8 mouse cellular contexts compared by ENCODE assay signal in genomic region chr13:64364258-64364657, GRCm38 (mm10). TPM values are rescaled to one million over a fixed set of nuclear protein-coding genes. Genes with fewer than 3 reads are reported as not detected.
DNase-seq lines count a peak whose midpoint lies in the region; ATAC-seq and TF ChIP-seq lines count a peak whose summit lies in the region.

No protein-coding gene starts in this region.

- H3K27ac ChIP-seq in cortical plate, adult 2 months (ENCODE audit: insufficient read depth, low read length), result no peak overlapping the region
- no peak overlapping the region for H3K27ac ChIP-seq in liver, postnatal 0 days (ENCODE audit: low read depth)
- H3K27ac ChIP-seq in forebrain, embryonic 11.5 days (ENCODE audit: low read depth, low read length), result no peak overlapping the region

- H3K9ac ChIP-seq in liver, postnatal 0 days (replicated peaks), result no peak overlapping the region
- H3K9ac ChIP-seq in forebrain, embryonic 11.5 days (ENCODE audit: low read length), result no peak overlapping the region

- ATAC-seq in liver, postnatal 0 days, result no peak
- ATAC-seq in forebrain, embryonic 11.5 days (replicated peaks; ENCODE audit: low FRiP score), result no peak

- peaks cover 2% of the 10 kb centered on the region; the same call in 1 of the 2 replicates for H3K4me1 ChIP-seq in cortical plate, adult 2 months (ENCODE audit: control insufficient read depth, insufficient read depth, low read length)
- no peaks in the 10 kb centered on the region for H3K4me1 ChIP-seq in liver, postnatal 0 days (ENCODE audit: insufficient read depth)
- H3K4me1 ChIP-seq in forebrain, embryonic 11.5 days (replicated peaks; ENCODE audit: control insufficient read depth, insufficient read depth, low read length), result no peaks in the 10 kb centered on the region; the same call in 1 of the 2 replicates

- H3K4me3 ChIP-seq in cortical plate, adult 2 months (ENCODE audit: insufficient read depth, low read length), result no peak overlapping the region
- no peak overlapping the region for H3K4me3 ChIP-seq in liver, postnatal 0 days (ENCODE audit: low read depth, low read length)
- H3K4me3 ChIP-seq in forebrain, embryonic 11.5 days (ENCODE audit: low read depth, low read length), result no peak overlapping the region

- peaks cover 36% of the 10 kb centered on the region for H3K36me3 ChIP-seq in liver, postnatal 0 days (replicated peaks; ENCODE audit: insufficient read depth, low read length)
- no peaks in the 10 kb centered on the region; the same call in 1 of the 2 replicates for H3K36me3 ChIP-seq in forebrain, embryonic 11.5 days (ENCODE audit: control insufficient read depth, insufficient read depth, low read length)

- peak; percentile 37 for TF ChIP-seq CTCF in cortical plate, adult 2 months (IDR thresholded peaks at IDR 0.05; ENCODE audit: extremely low read depth, insufficient read depth, low read length)
- peak; percentile 66 for TF ChIP-seq CTCF in liver, postnatal 0 days (IDR thresholded peaks at IDR 0.05; ENCODE audit: low read depth)

- no peaks in the 10 kb centered on the region for H3K9me3 ChIP-seq in liver, postnatal 0 days (ENCODE audit: low read length)
- no peaks in the 10 kb centered on the region for H3K9me3 ChIP-seq in forebrain, embryonic 11.5 days (ENCODE audit: control insufficient read depth, low read length)

- 64% methylated on average over 2 of the region's 2 CpGs for WGBS in liver, postnatal 0 days (ENCODE audit: insufficient replicate concordance)
- WGBS in forebrain, embryonic 11.5 days, result 86% methylated on average over 2 of the region's 2 CpGs

- no peak overlapping the region for H3K4me2 ChIP-seq in liver, postnatal 0 days (ENCODE audit: low read depth, low read length)
- no peak overlapping the region for H3K4me2 ChIP-seq in forebrain, embryonic 11.5 days (ENCODE audit: low read depth, low read length, severe bottlenecking)

- peak; percentile 16 for DNase-seq in gastrocnemius, postnatal 10 days
- no peak for DNase-seq in gastrocnemius, postnatal 25 days
- DNase-seq in urinary bladder, postnatal 14 days (ENCODE audit: low spot score), result peak; percentile 17
- DNase-seq in urinary bladder, adult 2 months (ENCODE audit: low spot score), result no peak
- peak; percentile 60 for DNase-seq in liver, postnatal 0 days
- peak; percentile 84 for DNase-seq in thymus, postnatal 4 days
- DNase-seq in forebrain, embryonic 11.5 days (ENCODE audit: low spot score), result no peak

- no peaks in the 10 kb centered on the region for H3K27me3 ChIP-seq in liver, postnatal 0 days (ENCODE audit: insufficient read depth, low read length)
- H3K27me3 ChIP-seq in forebrain, embryonic 11.5 days (ENCODE audit: control insufficient read depth, insufficient read depth, low read length), result no peaks in the 10 kb centered on the region

- no peak for TF ChIP-seq EP300 in liver, postnatal 0 days (IDR thresholded peaks at IDR 0.05; ENCODE audit: low read depth)

- TF ChIP-seq POLR2A in cortical plate, adult 2 months (IDR thresholded peaks at IDR 0.05; ENCODE audit: extremely low read depth, insufficient read depth, low read length), result no peak

RNA-seq across cellular contexts. Expression of gene Ctsl, which starts 6.4 kb away (rescaled TPM):
- total RNA-seq in gastrocnemius, postnatal 10 days (2021), result 100 to 1,000 TPM; 145 to 162 TPM
- total RNA-seq in gastrocnemius, postnatal 25 days (2021), result 100 to 1,000 TPM; 120 to 147 TPM
- 265 and 306 TPM in 2 replicates for polyA plus RNA-seq in urinary bladder, adult 2 months (2012; rRNA removed)
- polyA plus RNA-seq in cortical plate, adult 2 months (2012; rRNA removed), result 121 and 125 TPM in 2 replicates
- polyA plus RNA-seq in liver, postnatal 0 days (2015; fragmentation: Nextera tagmentation; extraction: Ambion mirVana), result 1,130 and 1,294 TPM in 2 replicates
- 119 and 122 TPM in 2 replicates for polyA plus RNA-seq in forebrain, embryonic 11.5 days (2014; fragmentation: Nextera tagmentation; extraction: Ambion mirVana)

RNA-seq across cellular contexts. Expression of gene Aaed1, which starts 51.7 kb away (rescaled TPM):
- 10 to 100 TPM; 32.2 to 37.2 TPM for total RNA-seq in gastrocnemius, postnatal 10 days (2021)
- 10 to 100 TPM; 35.1 to 41.0 TPM for total RNA-seq in gastrocnemius, postnatal 25 days (2021)
- polyA plus RNA-seq in urinary bladder, adult 2 months (2012; rRNA removed), result 52.8 and 61.5 TPM in 2 replicates
- 12.2 and 12.5 TPM in 2 replicates for polyA plus RNA-seq in cortical plate, adult 2 months (2012; rRNA removed)
- 37.8 and 39.3 TPM in 2 replicates for polyA plus RNA-seq in liver, postnatal 0 days (2015; fragmentation: Nextera tagmentation; extraction: Ambion mirVana)
- polyA plus RNA-seq in forebrain, embryonic 11.5 days (2014; fragmentation: Nextera tagmentation; extraction: Ambion mirVana), result 20.1 and 20.2 TPM in 2 replicates

Comparison
In these comparisons a context has a peak if more than half of its experiments do, and no peak if none do; other contexts are left out.
1. DNase-seq: peak in gastrocnemius, postnatal 10 days (single experiment), urinary bladder, postnatal 14 days (single experiment), liver, postnatal 0 days (single experiment) and thymus, postnatal 4 days (single experiment); none in gastrocnemius, postnatal 25 days (single experiment), urinary bladder, adult 2 months (single experiment) and forebrain, embryonic 11.5 days (single experiment).